In genomic region chr16:17669886-17670285, GRCm38 (mm10) we compare ENCODE assay signal across 14 mouse cellular contexts. TPM values are rescaled to one million over a fixed set of nuclear protein-coding genes. Genes with fewer than 3 reads are reported as not detected.
DNase-seq lines count a peak whose midpoint lies in the region.
"Had no signal": no experiment of that assay in that cellular context is flagged by ENCODE, and none has a peak within 500 bp of the region (broad histone marks: within the 10 kb centered on the region; RNA-seq: fewer than 3 reads in every experiment).

No protein-coding gene starts in this region.

- intact Hi-C loops in heart, postnatal 25 days (cut with DNase I): no loop called here

- DNase-seq in heart, adult 11 months: peak; percentile 37
- DNase-seq in heart, postnatal 25 days (ENCODE audit: low spot score): no peak
- peak; percentile 58 for DNase-seq in cerebellum, adult 11-12 months
- DNase-seq in cerebellum, adult 9-10 months: peak; percentile 58
- DNase-seq in cerebellum, postnatal 36 days: peak; percentile 25 to 31
- no peak for DNase-seq in thymus, postnatal 25 days
- no peak for DNase-seq in kidney, postnatal 10 days
- DNase-seq: adrenal gland, adult 2 months; adrenal gland, postnatal 25 days; embryo, embryonic 11 days; heart, adult 2 months; heart, postnatal 14 days; kidney, adult 8-10 months had no signal

RNA-seq across cellular contexts. Expression of gene Ccdc74a, which starts 23.6 kb away (rescaled TPM):
- total RNA-seq in heart, postnatal 25 days (2021): under 1 TPM in 1 of 2 experiments, not detected in 1; 0.36 TPM
- total RNA-seq: CH12.LX had no signal

RNA-seq across cellular contexts. Expression of gene Smpd4, which starts 50.7 kb away (rescaled TPM):
- 10 to 100 TPM; 18.3 to 20.7 TPM for total RNA-seq in heart, postnatal 25 days (2021)

Comparison
In these comparisons a context has a peak if more than half of its experiments do, and no peak if none do; other contexts are left out.
1. DNase-seq: peak in heart, adult 11 months (single experiment), cerebellum, adult 11-12 months (single experiment), cerebellum, adult 9-10 months (single experiment) and cerebellum, postnatal 36 days (2 of 2); none in heart, postnatal 25 days (single experiment), thymus, postnatal 25 days (single experiment) and kidney, postnatal 10 days (single experiment).